Mouse (Mus musculus) frontal cortex, adult 2 months (tissue): ENCODE results near the gene Olfr683. TPM values are rescaled to one million over a fixed set of nuclear protein-coding genes. Genes with fewer than 3 reads are reported as not detected.
"Not testable (repeated sequence)": the region's sequence is repeated elsewhere in the genome, so short reads cannot be mapped to it uniquely, and the experiment has no call there.

Experiments used
- DNase-seq, 2 experiments: peaks; one replicate each; pipeline ENCODE4 v3.0.0; 2022; ENCODE audit warnings: low spot score in 1 of 2; ENCODE audit errors: extremely low spot score in 1 of 2
- polyA plus RNA-seq: library from polyadenylated mRNA; depleted of rRNA; stranded (reverse); fragments of >200 nt; gene quantifications from 2 replicates; pipeline ENCODE4 v1.2.3, GENCODE M21; 2012; rRNA removed

Olfr683 gene
- polyA plus RNA-seq = 0.15 TPM in 1 of 2 replicates, not detected in the other

DNA sequence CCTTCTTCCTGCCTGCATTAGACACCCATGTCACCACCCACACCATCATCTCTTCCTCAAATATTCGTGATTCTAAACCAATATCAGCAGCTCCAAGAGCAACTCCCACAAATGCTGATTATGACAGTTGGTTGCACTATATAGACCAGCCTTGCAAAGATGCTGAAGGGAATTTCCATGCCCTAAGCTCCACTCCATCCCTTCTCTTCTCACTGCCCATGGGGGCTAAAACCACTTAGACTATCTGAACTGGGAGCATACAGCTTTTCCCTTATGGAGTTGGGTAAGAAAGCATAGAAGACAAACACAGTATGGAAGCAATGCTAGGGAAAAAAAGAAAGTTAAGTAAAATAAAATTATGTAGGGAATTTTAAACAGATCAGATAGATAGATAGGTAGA is at the start of gene Olfr683:
TSS of gene Olfr683 (minus strand) at position 101 of the 400 bp plus-strand sequence.
- no peak for DNase-seq

DNA sequence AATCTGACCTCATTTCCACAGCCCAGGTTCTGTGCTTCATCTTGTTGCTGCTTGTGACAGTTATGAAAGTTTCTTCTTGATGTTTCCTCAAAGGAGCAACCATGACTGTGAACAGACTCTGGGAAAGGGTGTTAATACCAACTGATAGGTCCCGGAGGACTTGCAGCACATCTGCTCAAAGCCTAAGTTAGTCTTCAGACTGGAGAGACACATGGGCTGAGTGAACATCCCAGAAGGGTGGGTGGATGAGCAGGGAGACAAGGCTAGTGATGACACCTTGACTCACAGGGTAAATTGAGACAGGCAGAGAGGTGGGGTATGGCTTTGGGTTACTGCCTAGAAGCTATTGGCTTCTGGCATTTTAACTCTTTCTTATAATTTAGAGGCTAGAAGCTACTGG is 39.1 kb upstream of the Olfr683 start, which contains the start of gene Olfr685:
TSS of gene Olfr685 (minus strand) at position 101 of the 400 bp plus-strand sequence.
- DNase-seq = peak in 1 of 2 experiments; percentile 3

DNA sequence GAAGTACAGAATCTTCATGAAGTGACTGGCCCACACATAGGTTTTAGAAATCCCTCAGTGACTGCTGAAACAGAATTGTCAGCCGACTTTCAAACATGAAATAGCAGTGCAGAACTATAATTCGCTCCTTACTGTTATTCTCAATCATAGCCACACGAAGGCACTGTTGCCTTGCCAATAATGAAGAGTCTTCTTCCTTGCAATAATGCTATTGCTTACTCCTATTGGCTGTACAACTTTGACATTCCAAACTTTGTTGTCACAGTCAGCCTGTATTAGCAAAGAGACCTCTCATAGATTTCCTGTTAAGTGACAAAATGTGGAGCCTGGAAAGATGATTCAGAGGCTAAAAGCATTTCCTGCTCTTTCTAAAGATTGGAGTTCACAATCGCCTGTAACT is 24.0 kb upstream of the Olfr683 start:
- DNase-seq = peak; percentile 8 to 67

DNA sequence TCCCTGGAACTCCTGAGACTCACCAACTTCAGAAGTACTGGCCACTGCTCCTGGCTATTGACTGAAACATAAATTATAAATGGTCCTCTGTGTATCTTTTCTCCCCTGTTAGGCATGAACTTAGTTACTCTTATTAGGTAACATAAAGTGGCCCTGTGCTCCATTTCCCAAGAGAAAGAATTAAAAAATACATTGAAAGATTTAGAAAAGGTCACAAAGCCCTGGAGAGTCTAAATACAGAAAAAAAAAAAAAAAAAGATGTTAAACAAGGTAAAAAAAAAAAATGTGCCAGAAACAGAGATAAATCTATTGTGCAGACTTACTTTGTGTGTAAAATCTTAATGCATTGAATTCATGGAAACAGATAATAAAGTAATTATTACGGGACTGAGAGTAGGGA is 16.7 kb upstream of the Olfr683 start, which contains the start of gene Olfr684:
TSS of gene Olfr684 (minus strand) at position 101 of the 400 bp plus-strand sequence.
- DNase-seq = no peak

DNA sequence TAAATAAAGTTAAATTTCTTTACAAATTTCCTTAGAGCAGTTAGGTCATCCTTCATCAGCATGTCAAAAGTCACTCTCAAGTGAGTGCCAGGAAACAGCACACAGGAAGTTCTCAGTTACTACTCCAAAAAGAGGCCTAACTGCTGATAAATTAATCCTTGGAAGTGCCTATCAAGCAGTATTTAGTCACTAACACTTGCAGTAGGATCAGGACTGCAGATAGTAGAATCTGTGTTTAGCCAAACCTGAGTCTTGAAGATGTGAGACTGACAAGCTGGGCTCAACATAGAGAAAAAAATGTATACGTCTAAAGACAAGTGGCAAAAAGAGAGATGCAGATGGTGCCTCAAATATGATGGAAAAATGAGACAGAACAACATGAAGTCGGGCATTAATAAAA is 5.5 kb downstream of the Olfr683 start:
- no peak for DNase-seq

DNA sequence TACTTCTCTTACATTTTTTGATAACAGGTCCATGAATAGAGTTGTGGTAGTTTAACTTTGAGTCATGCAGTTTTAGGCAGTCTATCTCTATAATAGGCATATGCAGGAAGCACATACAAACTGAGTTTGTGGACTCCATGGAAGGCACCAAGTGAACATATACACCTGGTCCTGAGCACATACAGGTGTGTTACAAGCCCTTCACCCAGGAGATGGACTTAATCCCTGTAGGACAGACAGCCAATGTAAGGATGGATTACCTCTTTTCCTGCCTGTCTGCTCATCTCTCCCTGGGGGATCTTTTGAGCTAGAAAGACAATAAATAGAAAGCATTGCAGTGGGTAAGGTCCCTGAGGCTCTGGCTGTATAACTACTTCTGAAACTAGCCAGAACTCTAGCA is 30.3 kb downstream of the Olfr683 start, which contains the start of gene Olfr681:
TSS of gene Olfr681 (plus strand) at position 301 of the 400 bp plus-strand sequence.
- DNase-seq = no peak

DNA sequence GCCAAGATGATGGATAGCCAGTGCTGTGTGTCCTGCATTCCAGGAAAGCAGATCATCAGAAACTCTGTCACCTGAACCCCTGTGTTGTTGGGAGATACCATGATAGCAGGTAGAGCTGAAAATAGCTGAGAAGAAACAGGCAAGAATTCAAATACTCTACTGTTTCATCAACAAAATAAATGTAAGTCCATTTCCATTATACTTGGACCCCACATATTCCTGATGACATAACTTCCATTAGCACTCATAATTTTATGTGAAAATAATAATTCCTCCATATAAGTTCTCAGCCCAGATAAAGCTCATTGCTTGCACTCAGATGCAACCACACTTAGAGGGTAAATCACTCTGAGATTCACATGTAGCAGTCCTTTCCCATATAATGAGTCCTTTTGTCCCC is 54.1 kb downstream of the Olfr683 start, which contains the start of gene Olfr680-ps1:
TSS of gene Olfr680-ps1 (minus strand) at position 101 of the 400 bp plus-strand sequence.
- not testable (repeated sequence) for DNase-seq

Other genes starting within 250 kb of the Olfr683 start
- gene Olfr667, start 225.5 kb downstream of the Olfr683 start, polyA plus RNA-seq = not detected in 2 replicates
- not detected in 2 replicates for gene Olfr668, start 219.0 kb downstream of the Olfr683 start, polyA plus RNA-seq
- 0.23 TPM in 1 of 2 replicates, not detected in the other for gene Olfr669, start 212.8 kb downstream of the Olfr683 start, polyA plus RNA-seq
- not detected in 2 replicates for gene Olfr670, start 184.4 kb downstream of the Olfr683 start, polyA plus RNA-seq
- gene Olfr671, start 167.9 kb downstream of the Olfr683 start, polyA plus RNA-seq = not detected in 2 replicates
- not detected in 2 replicates for gene Olfr672, start 145.0 kb downstream of the Olfr683 start, polyA plus RNA-seq
- not detected in 2 replicates for gene Olfr675, start 118.6 kb downstream of the Olfr683 start, polyA plus RNA-seq
- gene Olfr676, start 114.3 kb downstream of the Olfr683 start, polyA plus RNA-seq = 0.19 TPM in 1 of 2 replicates, not detected in the other
- gene Olfr677, start 95.6 kb downstream of the Olfr683 start, polyA plus RNA-seq = not detected in 2 replicates
- not detected in 2 replicates for gene Olfr678, start 82.5 kb downstream of the Olfr683 start, polyA plus RNA-seq
- not detected in 2 replicates for gene Olfr679, start 65.8 kb downstream of the Olfr683 start, polyA plus RNA-seq
- gene Olfr680-ps1, start 54.2 kb downstream of the Olfr683 start, polyA plus RNA-seq = not detected in 2 replicates
- 0.19 TPM in 1 of 2 replicates, not detected in the other for gene Olfr681, start 30.2 kb downstream of the Olfr683 start, polyA plus RNA-seq
- gene Olfr684, start 16.6 kb upstream of the Olfr683 start, polyA plus RNA-seq = 0.11 TPM in 1 of 2 replicates, not detected in the other
- gene Olfr685, start 39.0 kb upstream of the Olfr683 start, polyA plus RNA-seq = 0.06 TPM in 1 of 2 replicates, not detected in the other
- gene Olfr686, start 60.5 kb upstream of the Olfr683 start, polyA plus RNA-seq = 0.04 TPM in 1 of 2 replicates, not detected in the other
- gene Olfr688, start 141.1 kb upstream of the Olfr683 start, polyA plus RNA-seq = not detected in 2 replicates
- not detected in 2 replicates for gene Olfr689, start 164.2 kb upstream of the Olfr683 start, polyA plus RNA-seq
- gene Olfr690, start 187.1 kb upstream of the Olfr683 start, polyA plus RNA-seq = 0.30 and 1.3 TPM in 2 replicates
- gene Olfr691, start 195.3 kb upstream of the Olfr683 start, polyA plus RNA-seq = 0.44 and 1.2 TPM in 2 replicates
- gene Olfr692, start 221.2 kb upstream of the Olfr683 start, polyA plus RNA-seq = not detected in 2 replicates
- 0.08 TPM in 1 of 2 replicates, not detected in the other for gene Gm5901, start 228.0 kb upstream of the Olfr683 start, polyA plus RNA-seq